Mouse (Mus musculus): ENCODE results near the gene Olfr1437. TPM values are rescaled to one million over a fixed set of nuclear protein-coding genes. Genes with fewer than 3 reads are reported as not detected.
"Not testable (repeated sequence)": the region's sequence is repeated elsewhere in the genome, so short reads cannot be mapped to it uniquely, and the experiment has no call there.

Gene Olfr1437
- not detected for polyA plus RNA-seq (2021)

- TF ChIP-seq CTCF (IDR thresholded peaks at IDR 0.05), result no peak
- POLR2A ChIA-PET, result no interaction called here
- no peak for ATAC-seq
- CTCF ChIA-PET, result no interaction called here
- H3K27me3 ChIP-seq, result peaks cover 6% of the 10 kb centered on the region
- in situ Hi-C loops (cut with MboI; ENCODE audit: low pct_unique_long_range_greater_than_20kb), result no loop called here
- DNase-seq (ENCODE audit: low read depth, low spot score), result no peak
Observed at GRCm38 (mm10) chr19:12325001-12325400, at the start of gene Olfr1437. Olfr1437 (minus strand) TSS chr19:12325101.

- H3K27me3 ChIP-seq, result peaks cover 4% of the 10 kb centered on the region
- in situ Hi-C loops (cut with MboI; ENCODE audit: low pct_unique_long_range_greater_than_20kb), result no loop called here
- no peak for TF ChIP-seq CTCF (IDR thresholded peaks at IDR 0.05)
- POLR2A ChIA-PET, result no interaction called here
- CTCF ChIA-PET, result no interaction called here
- DNase-seq (ENCODE audit: low read depth, low spot score) (no peak), ATAC-seq (no peak)
Observed at GRCm38 (mm10) chr19:12374465-12375025, 49.6 kb upstream of the Olfr1437 start.

DNA sequence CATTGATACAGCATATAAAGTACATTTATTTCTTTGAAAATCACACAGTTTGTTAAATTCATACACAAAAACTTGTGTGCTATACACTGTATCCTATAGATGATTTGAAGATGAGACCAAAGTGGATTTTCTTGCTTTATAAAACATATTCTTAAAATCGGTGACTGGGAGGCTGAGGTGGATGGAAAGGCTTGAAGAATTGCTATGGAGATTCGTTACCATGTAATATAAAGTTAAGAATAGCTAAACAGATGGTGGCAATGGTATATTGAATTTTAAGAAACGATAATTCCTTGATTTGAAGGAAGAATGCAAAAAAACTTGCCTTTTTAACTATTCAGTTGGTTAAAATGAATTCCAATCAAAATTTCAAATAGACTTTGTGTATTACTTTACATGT, 48.1 kb upstream of the Olfr1437 start:
- peaks cover 4% of the 10 kb centered on the region for H3K27me3 ChIP-seq
- ChIA-PET POLR2A (no interaction called here), CTCF (interaction anchor here (1.6 kb wide), 1 partner anchor 14 kb away, joined by 3 read pairs; no protein-coding TSS in a partner anchor)
- in situ Hi-C loops (cut with MboI; ENCODE audit: low pct_unique_long_range_greater_than_20kb), result no loop called here
- no peak for DNase-seq (ENCODE audit: low read depth, low spot score)
- no peak for ATAC-seq
- TF ChIP-seq CTCF (IDR thresholded peaks at IDR 0.05), result no peak

GRCm38 (mm10) chr19:12335810-12336209, 10.9 kb upstream of the Olfr1437 start, which contains the start of gene Olfr1438-ps1:
Olfr1438-ps1 (minus strand) TSS chr19:12335910.
- H3K27me3 ChIP-seq, result no peaks in the 10 kb centered on the region
- DNase-seq (ENCODE audit: low read depth, low spot score), result no peak
- POLR2A ChIA-PET, result no interaction called here
- no peak for ATAC-seq
- in situ Hi-C loops (cut with MboI; ENCODE audit: low pct_unique_long_range_greater_than_20kb), result no loop called here
- no peak for TF ChIP-seq CTCF (IDR thresholded peaks at IDR 0.05)
- CTCF ChIA-PET, result no interaction called here

DNA sequence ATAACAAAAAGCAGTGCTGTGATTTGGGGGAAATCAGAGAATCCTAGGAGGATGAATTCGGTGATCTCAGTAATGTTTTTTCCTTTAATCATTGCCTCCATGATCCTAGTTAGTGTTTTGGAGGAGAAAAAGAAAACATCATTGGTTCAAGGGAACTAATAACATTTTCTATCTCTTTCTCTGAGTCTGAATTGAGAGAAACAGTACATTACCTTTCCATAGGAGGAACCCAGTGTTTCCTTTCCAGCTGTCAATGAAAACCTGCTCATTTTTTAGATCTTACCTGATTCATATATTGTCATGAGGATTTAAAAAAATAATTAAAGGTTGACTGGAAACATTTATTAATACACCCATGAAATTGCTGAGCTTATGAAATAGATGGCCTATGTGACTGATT, 25.9 kb downstream of the Olfr1437 start, which contains the start of gene Olfr1436:
TSS of gene Olfr1436 (minus strand) at position 101 of the 400 bp plus-strand sequence.
- in situ Hi-C loops (cut with MboI; ENCODE audit: low pct_unique_long_range_greater_than_20kb); H3K27me3 ChIP-seq; POLR2A ChIA-PET; ATAC-seq; DNase-seq (ENCODE audit: low read depth, low spot score): not testable (repeated sequence)
- CTCF ChIA-PET, result interaction anchor here (0.9 kb wide), 1 partner anchor 20 kb away, joined by 3 read pairs; no protein-coding TSS in a partner anchor

GRCm38 (mm10) chr19:12292979-12293378, 31.9 kb downstream of the Olfr1437 start:
- ATAC-seq (no peak), DNase-seq (ENCODE audit: low read depth, low spot score) (no peak)
- ChIA-PET CTCF (no interaction called here), POLR2A (no interaction called here)
- in situ Hi-C loops (cut with MboI; ENCODE audit: low pct_unique_long_range_greater_than_20kb), result no loop called here
- TF ChIP-seq CTCF (IDR thresholded peaks at IDR 0.05), result no peak
- no peaks in the 10 kb centered on the region for H3K27me3 ChIP-seq

GRCm38 (mm10) chr19:12279554-12279953, 45.3 kb downstream of the Olfr1437 start, which contains the start of gene Olfr1434:
Olfr1434 (plus strand) TSS chr19:12279854.
- POLR2A ChIA-PET, result no interaction called here
- in situ Hi-C loops (cut with MboI; ENCODE audit: low pct_unique_long_range_greater_than_20kb), result no loop called here
- H3K27me3 ChIP-seq, result peaks cover 17% of the 10 kb centered on the region
- CTCF ChIA-PET, result no interaction called here
- TF ChIP-seq CTCF (IDR thresholded peaks at IDR 0.05), result no peak
- no peak for ATAC-seq
- no peak for DNase-seq (ENCODE audit: low read depth, low spot score)

Other genes starting within 250 kb of the Olfr1437 start
- not detected for gene Olfr1425, start 247.4 kb downstream of the Olfr1437 start, polyA plus RNA-seq (2021)
- gene Olfr1426, start 233.1 kb downstream of the Olfr1437 start, polyA plus RNA-seq (2021), result not detected
- gene Olfr1427, start 221.8 kb downstream of the Olfr1437 start, polyA plus RNA-seq (2021), result not detected
- not detected for gene Olfr1428, start 209.2 kb downstream of the Olfr1437 start, polyA plus RNA-seq (2021)
- not detected for gene Olfr76, start 201.9 kb downstream of the Olfr1437 start, polyA plus RNA-seq (2021)
- gene Olfr1555-ps1, start 155.0 kb downstream of the Olfr1437 start, polyA plus RNA-seq (2021), result not detected
- gene Olfr1431, start 124.5 kb downstream of the Olfr1437 start, polyA plus RNA-seq (2021), result not detected
- gene Olfr1432, start 92.5 kb downstream of the Olfr1437 start, polyA plus RNA-seq (2021), result not detected
- gene Olfr262, start 83.4 kb downstream of the Olfr1437 start, polyA plus RNA-seq (2021), result not detected
- gene Olfr235, start 64.1 kb downstream of the Olfr1437 start, polyA plus RNA-seq (2021), result not detected
- gene Olfr1434, start 45.2 kb downstream of the Olfr1437 start, polyA plus RNA-seq (2021), result not detected
- gene Olfr1436, start 26.0 kb downstream of the Olfr1437 start, polyA plus RNA-seq (2021), result not detected
- gene Olfr1438-ps1, start 10.8 kb upstream of the Olfr1437 start, polyA plus RNA-seq (2021), result not detected
- gene Olfr1440, start 62.2 kb upstream of the Olfr1437 start, polyA plus RNA-seq (2021), result not detected
- gene Olfr1441, start 92.3 kb upstream of the Olfr1437 start, polyA plus RNA-seq (2021), result not detected
- not detected for gene Pfpl, start 102.8 kb upstream of the Olfr1437 start, polyA plus RNA-seq (2021)
- gene Mpeg1, start 135.7 kb upstream of the Olfr1437 start, polyA plus RNA-seq (2021), result 0.19 TPM
- 36.4 TPM for gene Dtx4, start 176.4 kb upstream of the Olfr1437 start, polyA plus RNA-seq (2021)
- gene Fam111a, start 220.6 kb upstream of the Olfr1437 start, polyA plus RNA-seq (2021), result 0.01 TPM

All from Patski (cell line).